Mouse (Mus musculus): ENCODE results near the gene Glyr1.

DNA sequence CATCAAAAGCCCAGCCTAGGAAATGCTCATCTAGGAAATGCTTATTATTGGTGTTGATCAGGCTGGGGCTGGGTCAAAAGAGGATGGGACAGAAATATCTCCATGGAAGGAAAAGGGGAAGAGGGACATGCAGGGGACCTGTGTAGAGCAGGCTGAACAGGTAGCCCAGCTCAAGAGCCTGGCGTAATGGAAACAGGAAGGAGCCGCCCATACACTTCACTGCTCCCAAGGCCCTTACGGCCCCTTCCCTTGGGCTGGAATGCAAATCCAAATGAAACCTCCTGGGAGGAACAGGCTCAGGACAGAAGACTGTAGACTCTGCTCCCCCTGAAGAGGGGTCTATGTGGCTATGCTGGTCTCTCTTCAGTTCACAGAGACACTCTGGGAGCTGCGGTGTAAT is 35.1 kb downstream of the Glyr1 start:
- TF ChIP-seq CTCF (IDR thresholded peaks at IDR 0.05; ENCODE audit: extremely low read depth, insufficient read length, insufficient replicate concordance, low read depth, low read length) (no peak), POLR2A (IDR thresholded peaks at IDR 0.05; ENCODE audit: low read depth, low read length) (no peak)
